Mouse (Mus musculus): Measurements from ENCODE around the gene Misp. TPM values are rescaled to one million over a fixed set of nuclear protein-coding genes. Genes with fewer than 3 reads are reported as not detected.
A peak's percentile ranks its signal among the peaks of the same experiment; 100 is the strongest.

The Misp gene
- polyA plus RNA-seq, 1 experiment, result 0.91 TPM

GRCm38 (mm10) chr10:79834769-79835398 lies 14.1 kb downstream of the Misp start:
- peaks cover 12% of the 10 kb centered on the region for H3K4me1 ChIP-seq (ENCODE audit: control insufficient read depth, insufficient read depth, low read length)
- no peak overlapping the region for H3K27ac ChIP-seq (ENCODE audit: insufficient read depth, low read depth, low read length)
- no peak overlapping the region for H3K4me3 ChIP-seq (ENCODE audit: insufficient read depth, low read length)
- TF ChIP-seq CTCF (IDR thresholded peaks at IDR 0.05; ENCODE audit: low read depth, low read length) (peak; percentile 94), POLR2A (IDR thresholded peaks at IDR 0.05; ENCODE audit: borderline replicate concordance, low read depth, low read length) (no peak)

DNA sequence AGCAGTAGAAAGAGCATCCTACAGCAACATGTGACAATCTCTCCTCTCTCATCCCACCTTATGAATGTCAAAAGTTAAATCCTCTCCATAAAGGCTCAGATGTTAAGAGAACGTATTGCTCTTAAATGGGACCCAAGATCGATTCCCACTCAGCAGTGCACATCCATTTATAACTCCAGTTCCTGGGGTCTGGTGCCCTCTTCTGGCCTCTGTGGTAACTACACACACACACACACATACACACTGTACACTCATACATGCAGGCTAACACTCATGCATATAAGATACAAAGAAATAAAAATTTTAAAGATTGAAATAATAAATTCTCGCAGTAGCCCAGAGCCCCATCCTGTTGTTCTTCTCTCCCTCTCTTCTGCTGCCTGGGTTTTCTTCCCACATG lies 16.1 kb downstream of the Misp start:
- Histone ChIP-seq H3K4me1 (ENCODE audit: control insufficient read depth, insufficient read depth, low read length) (peaks cover 14% of the 10 kb centered on the region), H3K27ac (ENCODE audit: insufficient read depth, low read depth, low read length) (no peak overlapping the region), H3K4me3 (ENCODE audit: insufficient read depth, low read length) (no peak overlapping the region)
- no peak for TF ChIP-seq CTCF (IDR thresholded peaks at IDR 0.05; ENCODE audit: low read depth, low read length)
- no peak for TF ChIP-seq POLR2A (IDR thresholded peaks at IDR 0.05; ENCODE audit: borderline replicate concordance, low read depth, low read length)

DNA sequence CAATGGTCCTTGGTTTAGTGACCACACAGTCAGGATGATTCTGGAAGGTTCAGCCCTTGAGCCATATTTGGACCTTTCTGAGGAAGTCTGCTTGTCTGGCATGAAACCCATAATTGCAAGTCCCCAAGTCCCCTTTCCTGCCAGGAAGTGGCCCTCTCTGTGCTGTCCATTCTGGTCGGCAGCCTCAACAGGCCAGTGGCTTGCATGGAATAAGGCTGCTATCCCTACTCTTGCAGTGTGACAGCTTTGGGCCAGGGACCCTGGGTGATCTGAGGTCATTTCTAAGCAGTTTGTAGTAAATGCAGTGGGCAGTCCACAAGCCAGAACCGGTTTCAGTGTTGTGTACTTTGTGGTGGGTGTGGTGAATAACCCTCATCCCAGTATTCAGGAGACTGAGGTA lies 17.4 kb downstream of the Misp start:
- Histone ChIP-seq H3K4me3 (ENCODE audit: insufficient read depth, low read length) (no peak overlapping the region), H3K4me1 (ENCODE audit: control insufficient read depth, insufficient read depth, low read length) (peaks cover 16% of the 10 kb centered on the region), H3K27ac (ENCODE audit: insufficient read depth, low read depth, low read length) (0 out of 2 replicates have a peak overlapping the region, but pooled peaks have one; percentile 10)
- TF ChIP-seq POLR2A (IDR thresholded peaks at IDR 0.05; ENCODE audit: borderline replicate concordance, low read depth, low read length), result no peak
- TF ChIP-seq CTCF (IDR thresholded peaks at IDR 0.05; ENCODE audit: low read depth, low read length), result no peak

DNA sequence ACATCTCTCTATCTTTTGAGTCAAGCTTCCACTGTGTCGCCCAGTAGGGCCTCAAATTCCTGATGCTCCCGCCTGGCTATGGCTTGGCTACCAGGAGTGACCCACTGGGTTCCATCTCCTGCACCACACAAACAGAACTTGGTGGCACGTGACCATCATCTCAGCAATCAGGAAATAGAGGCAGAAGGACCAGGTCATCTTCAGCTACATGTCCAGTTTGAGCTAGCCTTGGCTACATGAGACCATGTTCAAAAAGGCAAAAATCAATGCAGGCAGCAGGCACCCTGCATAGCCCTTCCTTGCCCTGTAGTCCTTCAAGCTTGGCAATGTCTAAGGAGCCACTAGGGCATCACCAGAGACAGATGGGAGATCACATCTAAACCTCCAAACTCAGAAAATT lies 19.3 kb downstream of the Misp start:
- Histone ChIP-seq H3K4me3 (ENCODE audit: insufficient read depth, low read length) (no peak overlapping the region), H3K27ac (ENCODE audit: insufficient read depth, low read depth, low read length) (no peak overlapping the region), H3K4me1 (ENCODE audit: control insufficient read depth, insufficient read depth, low read length) (peaks cover 16% of the 10 kb centered on the region)
- TF ChIP-seq POLR2A (IDR thresholded peaks at IDR 0.05; ENCODE audit: borderline replicate concordance, low read depth, low read length) (no peak), CTCF (IDR thresholded peaks at IDR 0.05; ENCODE audit: low read depth, low read length) (no peak)

DNA sequence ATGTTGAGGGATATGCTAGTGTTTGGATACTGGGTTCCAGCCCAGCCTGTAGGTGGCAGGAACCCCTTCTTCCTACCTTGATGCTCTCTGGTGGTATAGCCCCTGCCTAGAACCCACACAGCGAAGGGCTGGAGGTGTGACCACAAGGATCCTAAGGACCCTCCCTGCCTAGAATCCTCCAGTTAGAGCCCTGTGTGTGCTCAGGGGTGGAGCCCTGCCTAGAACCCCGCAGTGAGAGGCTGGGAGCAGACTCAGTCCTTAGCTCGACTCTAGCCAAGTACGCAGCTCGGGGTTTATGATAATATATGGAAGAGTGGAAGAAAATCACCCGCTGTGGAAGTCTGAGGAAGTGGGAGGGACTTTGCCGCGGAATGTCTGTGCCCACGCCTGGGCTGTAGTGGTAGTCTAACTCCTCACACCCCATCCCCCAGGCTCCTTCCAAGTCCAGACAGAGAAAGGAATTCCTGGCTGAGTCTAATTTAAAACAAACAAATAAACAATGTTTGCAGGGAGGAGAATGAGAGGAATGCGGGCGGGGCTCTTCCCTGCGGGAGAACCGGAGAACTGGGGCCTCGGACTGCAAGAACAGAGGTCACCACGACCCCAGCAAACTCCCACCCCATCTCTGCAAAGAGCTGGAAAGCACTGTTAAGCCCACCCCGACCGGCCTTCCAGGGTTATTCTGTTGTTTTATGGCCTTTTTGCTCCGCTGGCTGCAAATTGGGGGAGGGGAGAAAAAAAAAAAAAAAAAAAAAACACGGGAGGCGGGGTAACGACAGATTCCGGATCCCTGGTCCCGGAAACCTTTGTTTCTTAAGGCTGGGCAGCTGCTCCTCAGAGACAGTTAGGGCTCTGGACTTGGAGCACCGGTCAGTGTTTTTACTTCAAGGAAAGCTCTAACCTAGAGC lies 20.1 kb downstream of the Misp start:
- TF ChIP-seq CTCF (IDR thresholded peaks at IDR 0.05; ENCODE audit: low read depth, low read length) (no peak), POLR2A (IDR thresholded peaks at IDR 0.05; ENCODE audit: borderline replicate concordance, low read depth, low read length) (no peak)
- Histone ChIP-seq H3K27ac (ENCODE audit: insufficient read depth, low read depth, low read length) (peak overlapping the region; percentile 38), H3K4me3 (ENCODE audit: insufficient read depth, low read length) (peak overlapping the region; percentile 54), H3K4me1 (ENCODE audit: control insufficient read depth, insufficient read depth, low read length) (peaks cover 16% of the 10 kb centered on the region)

- H3K4me3 ChIP-seq (ENCODE audit: insufficient read depth, low read length), result no peak overlapping the region
- H3K27ac ChIP-seq (ENCODE audit: insufficient read depth, low read depth, low read length), result no peak overlapping the region
- H3K4me1 ChIP-seq (ENCODE audit: control insufficient read depth, insufficient read depth, low read length), result peaks cover 16% of the 10 kb centered on the region
- TF ChIP-seq POLR2A (IDR thresholded peaks at IDR 0.05; ENCODE audit: borderline replicate concordance, low read depth, low read length), result no peak
- no peak for TF ChIP-seq CTCF (IDR thresholded peaks at IDR 0.05; ENCODE audit: low read depth, low read length)
Measured at GRCm38 (mm10) chr10:79842322-79842721, 21.5 kb downstream of the Misp start.

DNA sequence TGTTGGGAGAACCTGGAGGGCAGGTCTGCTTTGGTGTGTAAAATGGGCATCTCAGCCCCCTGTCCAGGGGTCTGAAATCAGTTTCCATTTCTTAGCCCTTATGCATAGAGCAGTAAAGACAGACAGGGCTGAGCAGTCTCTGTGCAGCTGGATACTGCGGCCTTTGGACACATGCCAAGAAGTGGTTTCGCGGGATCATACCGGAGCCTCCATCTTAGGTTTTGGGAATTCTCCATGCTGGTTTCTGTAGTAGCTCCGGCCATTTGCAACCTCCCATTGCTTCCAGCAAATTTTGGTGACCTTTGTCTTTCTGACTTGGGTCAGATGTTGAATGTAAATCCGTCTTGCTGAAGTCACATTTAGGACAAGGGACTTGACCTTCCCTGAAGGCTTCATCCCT lies 22.7 kb downstream of the Misp start:
- Histone ChIP-seq H3K4me3 (ENCODE audit: insufficient read depth, low read length) (no peak overlapping the region), H3K27ac (ENCODE audit: insufficient read depth, low read depth, low read length) (no peak overlapping the region), H3K4me1 (ENCODE audit: control insufficient read depth, insufficient read depth, low read length) (peaks cover 9% of the 10 kb centered on the region; the same call in 1 of the 2 replicates)
- TF ChIP-seq POLR2A (IDR thresholded peaks at IDR 0.05; ENCODE audit: borderline replicate concordance, low read depth, low read length), result no peak
- no peak for TF ChIP-seq CTCF (IDR thresholded peaks at IDR 0.05; ENCODE audit: low read depth, low read length)

- H3K4me1 ChIP-seq (ENCODE audit: control insufficient read depth, insufficient read depth, low read length), result peaks cover 21% of the 10 kb centered on the region
- H3K27ac ChIP-seq (ENCODE audit: insufficient read depth, low read depth, low read length), result no peak overlapping the region
- H3K4me3 ChIP-seq (ENCODE audit: insufficient read depth, low read length), result no peak overlapping the region
- TF ChIP-seq CTCF (IDR thresholded peaks at IDR 0.05; ENCODE audit: low read depth, low read length) (no peak), POLR2A (IDR thresholded peaks at IDR 0.05; ENCODE audit: borderline replicate concordance, low read depth, low read length) (no peak)
Measured at GRCm38 (mm10) chr10:79846553-79846952, 25.8 kb downstream of the Misp start.

DNA sequence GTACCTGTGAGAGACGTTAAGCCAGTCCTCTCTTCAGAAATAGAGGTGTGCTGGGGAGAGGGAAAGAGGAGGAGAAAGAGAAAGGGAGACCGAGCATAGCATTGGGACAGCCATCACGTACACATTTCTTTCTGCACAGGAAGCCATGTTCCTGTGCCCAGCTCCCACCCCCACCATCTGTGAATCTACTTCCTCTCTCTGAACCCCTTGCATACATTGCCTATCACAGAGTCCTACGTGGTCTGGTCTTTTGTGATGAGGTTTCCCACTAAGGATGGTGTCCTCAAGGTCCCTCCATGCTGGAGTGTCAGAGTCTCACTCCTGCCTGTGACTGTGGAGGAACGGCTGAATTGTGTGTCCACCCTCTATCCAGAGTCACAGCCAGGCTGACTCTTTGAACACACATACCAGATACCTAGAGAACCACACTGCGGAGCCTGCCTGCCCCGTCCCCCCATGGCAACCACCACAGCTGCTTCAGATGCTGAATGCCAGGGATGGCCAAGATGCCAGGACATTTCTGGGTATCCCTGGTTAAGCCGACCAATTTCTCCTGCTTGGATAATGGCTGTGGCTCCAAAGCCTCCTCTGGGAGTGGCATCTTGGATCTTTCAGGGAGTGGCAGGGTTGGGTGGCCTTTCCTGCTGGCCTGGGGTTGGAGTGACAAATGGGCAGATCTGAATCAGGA lies 29.3 kb downstream of the Misp start:
- Histone ChIP-seq H3K4me1 (ENCODE audit: control insufficient read depth, insufficient read depth, low read length) (peaks cover 30% of the 10 kb centered on the region), H3K4me3 (ENCODE audit: insufficient read depth, low read length) (no peak overlapping the region), H3K27ac (ENCODE audit: insufficient read depth, low read depth, low read length) (no peak overlapping the region)
- TF ChIP-seq CTCF (IDR thresholded peaks at IDR 0.05; ENCODE audit: low read depth, low read length) (no peak), POLR2A (IDR thresholded peaks at IDR 0.05; ENCODE audit: borderline replicate concordance, low read depth, low read length) (no peak)

Measured in bone marrow macrophage, adult 2 months (primary cell).